Mouse (Mus musculus): ENCODE results near the gene Setd1a.
A peak's percentile ranks its signal among the peaks of the same experiment; 100 is the strongest.

The Setd1a gene

GRCm38 (mm10) chr7:127800435-127801009 is 24.1 kb downstream of the Setd1a start, which contains the start of gene Hsd3b7:
Gene Hsd3b7 (plus strand): TSS chr7:127800604.
- peak; percentile 93 for DNase-seq (ENCODE audit: low spot score)

DNA sequence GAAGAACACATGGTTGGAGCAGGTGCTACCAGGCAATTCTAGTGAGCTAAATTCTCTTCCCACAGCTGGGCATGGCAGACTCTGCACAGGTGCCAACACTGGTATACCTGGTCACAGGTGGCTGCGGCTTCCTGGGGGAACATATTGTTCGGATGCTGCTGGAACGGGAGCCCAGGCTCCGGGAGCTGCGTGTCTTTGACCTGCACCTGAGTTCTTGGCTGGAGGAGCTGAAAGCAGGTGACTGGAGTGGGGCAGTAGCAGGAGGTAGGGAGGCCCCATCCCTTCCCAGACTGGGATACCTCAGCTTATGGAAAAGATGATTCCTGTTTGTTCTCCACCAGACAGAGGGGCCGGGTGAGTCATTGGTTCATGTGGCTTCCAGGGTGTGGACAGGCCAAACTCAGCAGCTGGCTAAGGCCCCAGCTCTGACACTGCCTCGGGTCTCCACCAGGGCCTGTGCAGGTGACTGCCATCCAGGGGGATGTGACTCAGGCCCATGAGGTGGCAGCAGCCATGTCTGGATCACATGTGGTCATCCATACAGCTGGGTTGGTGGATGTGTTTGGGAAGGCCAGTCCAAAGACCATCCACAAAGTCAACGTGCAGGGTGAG is 24.6 kb downstream of the Setd1a start:
- DNase-seq (ENCODE audit: low spot score), result no peak

GRCm38 (mm10) chr7:127802313-127802712 is 25.8 kb downstream of the Setd1a start:
- DNase-seq (ENCODE audit: low spot score), result no peak

DNA sequence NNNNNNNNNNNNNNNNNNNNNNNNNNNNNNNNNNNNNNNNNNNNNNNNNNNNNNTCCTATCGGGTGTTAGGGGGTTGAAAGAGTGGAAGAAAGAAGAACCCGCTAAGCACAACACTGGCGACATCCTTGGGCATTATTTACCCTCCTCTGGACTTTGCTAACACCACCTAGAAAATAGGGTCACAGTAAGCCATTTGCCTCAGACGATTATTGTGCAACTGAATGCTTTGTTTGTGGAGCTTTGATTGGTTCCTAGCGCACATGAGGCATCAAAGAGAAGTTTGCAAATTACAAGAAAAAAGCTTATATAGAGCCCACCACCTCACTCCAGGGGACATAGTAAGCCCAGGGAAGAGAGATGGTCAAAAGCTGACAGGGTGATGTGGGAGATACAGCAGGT is 32.4 kb downstream of the Setd1a start:
- no peak for DNase-seq (ENCODE audit: low spot score)

- no peak for DNase-seq (ENCODE audit: low spot score)
Measured at GRCm38 (mm10) chr7:127809846-127810245, 33.4 kb downstream of the Setd1a start.

DNA sequence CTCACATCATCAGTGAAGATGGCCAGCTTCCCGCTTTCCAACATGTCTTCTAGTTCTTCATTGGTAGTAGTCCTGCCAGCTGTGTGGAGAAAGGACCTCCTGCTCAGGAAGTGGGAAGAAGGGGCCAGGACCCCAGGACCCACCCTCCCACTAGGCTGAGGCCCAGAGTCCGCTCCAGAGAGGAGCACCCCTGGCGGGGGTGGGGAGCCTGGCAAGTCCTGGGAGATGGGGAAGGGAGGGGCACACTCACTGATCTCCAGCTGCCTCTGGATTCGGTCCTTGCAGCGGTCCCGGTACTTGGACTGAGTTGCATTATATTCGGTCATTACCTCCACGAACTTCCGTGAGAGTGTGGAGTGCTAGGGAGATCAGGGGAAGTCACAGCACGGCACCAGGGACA is 34.2 kb downstream of the Setd1a start:
- DNase-seq (ENCODE audit: low spot score), result no peak

DNA sequence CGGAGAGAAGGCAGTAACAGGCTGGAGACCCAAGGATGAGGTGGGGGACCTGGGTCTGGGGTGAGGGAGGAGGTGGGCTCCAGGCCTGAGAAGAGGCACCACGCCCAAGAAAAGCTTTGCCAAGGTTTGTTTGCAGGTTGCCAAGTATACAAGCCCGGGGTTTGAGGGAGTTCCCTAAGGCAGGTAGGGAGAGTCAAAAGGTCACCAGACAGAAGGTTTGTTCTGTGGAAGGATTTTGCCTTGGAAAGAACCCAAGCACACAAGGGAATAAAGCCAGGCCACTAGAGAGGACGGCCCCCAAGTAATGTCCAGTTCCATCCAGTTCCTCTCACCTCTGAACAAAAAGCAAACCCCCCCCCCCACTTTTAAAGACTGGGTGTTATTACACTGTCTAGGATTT is 34.8 kb downstream of the Setd1a start:
- DNase-seq (ENCODE audit: low spot score), result no peak

- no peak for DNase-seq (ENCODE audit: low spot score)
Measured at GRCm38 (mm10) chr7:127812292-127812691, 35.8 kb downstream of the Setd1a start.

GRCm38 (mm10) chr7:127813821-127814220 is 37.4 kb downstream of the Setd1a start:
- no peak for DNase-seq (ENCODE audit: low spot score)

- peak; percentile 56 for DNase-seq (ENCODE audit: low spot score)
Measured at GRCm38 (mm10) chr7:127814241-127814921, 37.9 kb downstream of the Setd1a start.

DNA sequence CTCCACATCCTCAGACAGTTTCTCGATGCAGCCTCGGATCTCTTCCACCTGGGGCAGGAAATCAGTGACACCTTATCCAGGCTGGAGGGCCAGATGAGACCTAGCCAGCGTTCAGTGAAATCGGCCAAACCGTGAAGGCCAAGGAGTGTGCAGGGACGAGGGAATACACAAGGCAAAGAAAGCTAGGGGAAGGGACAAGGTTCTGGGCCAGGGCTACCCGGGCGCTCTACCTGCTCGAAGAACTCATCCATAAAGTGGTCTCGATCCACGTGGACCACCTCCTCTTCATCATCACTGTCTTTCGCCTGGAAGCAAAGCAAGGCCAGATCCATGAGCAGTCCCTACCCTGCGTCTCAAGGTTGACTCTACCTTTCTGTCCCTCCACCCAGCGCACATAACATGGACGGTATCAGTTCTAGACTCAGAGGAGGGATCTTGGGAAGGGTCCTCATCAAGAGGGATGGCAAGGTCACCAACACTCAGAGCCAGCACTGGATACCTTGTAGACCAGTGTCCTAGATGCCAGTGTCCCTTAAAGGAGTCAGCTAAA is 38.7 kb downstream of the Setd1a start:
- DNase-seq (ENCODE audit: low spot score), result no peak

DNA sequence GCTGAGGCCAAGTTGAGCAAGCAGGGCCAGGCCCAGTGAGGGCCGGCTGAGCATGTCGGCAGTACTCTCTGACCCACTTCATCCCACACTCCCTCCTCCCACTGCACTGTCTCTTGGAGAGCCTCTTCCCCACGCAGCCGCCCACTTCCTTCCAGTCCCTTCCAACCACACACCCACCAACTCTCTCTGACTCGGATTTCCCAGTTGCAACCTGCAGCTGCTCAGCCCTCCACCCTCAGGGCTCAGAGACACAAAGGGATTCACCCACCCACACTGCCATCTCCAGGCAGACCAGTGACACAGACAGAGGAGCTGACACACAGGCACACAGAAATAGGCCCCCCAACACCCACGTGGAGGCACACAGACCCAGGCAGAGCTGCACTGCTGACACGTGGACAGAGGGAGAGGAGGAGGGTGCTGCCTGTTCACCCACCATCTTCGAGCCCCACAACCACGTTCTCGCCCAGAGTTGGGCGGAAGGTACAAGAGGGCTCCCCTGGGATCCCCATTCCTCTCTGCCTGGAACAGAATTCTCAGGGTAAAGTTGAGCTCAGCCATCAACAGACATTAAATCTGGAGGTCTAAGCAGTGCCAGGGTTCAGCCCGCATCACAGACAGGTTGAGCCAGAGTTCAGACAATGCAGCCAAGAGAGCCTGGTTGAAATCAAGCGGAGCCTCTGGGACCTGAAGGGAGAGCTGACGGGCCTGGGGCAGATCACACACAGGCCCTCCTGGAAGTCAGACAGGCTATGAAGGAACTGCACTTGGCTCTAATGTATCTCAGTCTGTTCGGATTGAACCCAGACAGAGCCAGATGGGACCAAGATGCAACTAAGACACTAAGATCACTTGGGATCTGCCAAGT is 39.7 kb downstream of the Setd1a start:
- peak; percentile 45 for DNase-seq (ENCODE audit: low spot score)

- DNase-seq (ENCODE audit: low spot score), result no peak
Measured at GRCm38 (mm10) chr7:127817053-127817452, 40.6 kb downstream of the Setd1a start.

DNA sequence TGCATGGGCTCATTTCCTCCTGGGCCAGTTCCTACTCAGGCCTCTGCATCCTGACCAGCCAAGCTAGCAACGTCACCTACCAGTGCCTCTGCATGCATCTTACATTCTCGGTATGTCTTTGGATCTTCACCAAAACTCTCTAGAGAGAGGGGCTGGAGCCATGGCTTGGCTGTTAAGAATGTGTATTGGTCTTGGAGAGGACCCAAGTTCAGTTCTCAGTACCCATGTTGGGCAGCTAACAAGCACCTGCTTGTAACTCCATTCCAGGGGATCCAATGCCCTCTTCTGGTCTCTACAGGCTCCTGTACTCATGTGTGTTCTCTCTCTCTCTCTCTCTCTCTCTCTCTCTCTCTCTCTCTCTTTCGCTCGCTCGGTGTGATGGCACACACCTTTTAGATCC is 41.3 kb downstream of the Setd1a start:
- DNase-seq (ENCODE audit: low spot score), result no peak

DNA sequence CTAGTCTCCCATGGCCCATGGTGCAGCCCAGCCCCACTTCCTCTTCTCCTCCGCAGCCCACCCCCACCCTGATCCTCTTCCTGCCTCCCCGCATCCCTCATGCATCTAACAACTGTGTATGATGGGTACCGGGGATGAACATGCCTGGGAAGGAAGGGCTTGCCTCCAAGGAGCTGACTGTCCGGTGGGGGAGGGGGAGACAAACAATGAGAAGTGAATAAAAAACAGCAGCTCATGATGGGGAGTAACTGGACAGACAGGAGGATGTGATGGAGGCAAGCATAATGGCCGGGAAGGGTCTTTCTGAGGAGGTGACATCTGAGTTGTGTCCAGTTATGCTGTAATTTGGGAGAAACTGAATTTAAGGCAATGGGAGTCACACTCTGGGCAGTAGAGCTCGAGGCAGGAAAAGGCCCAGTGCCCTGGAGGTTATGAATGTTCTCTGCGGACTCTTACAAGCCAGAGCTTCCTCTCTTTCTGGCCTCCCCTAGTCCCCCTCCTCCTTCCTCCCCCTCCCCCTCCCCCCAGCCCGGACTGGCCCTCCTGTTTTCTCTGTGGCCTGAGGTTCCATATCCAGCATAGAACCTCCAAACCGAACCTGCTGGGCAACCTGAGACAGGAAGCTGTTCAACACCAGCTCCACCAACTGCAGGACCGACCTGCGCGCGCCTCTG is 44.5 kb downstream of the Setd1a start:
- DNase-seq (ENCODE audit: low spot score), result no peak

- DNase-seq (ENCODE audit: low spot score), result no peak
Measured at GRCm38 (mm10) chr7:127822494-127822893, 46.0 kb downstream of the Setd1a start.

GRCm38 (mm10) chr7:127823236-127824171 is 47.0 kb downstream of the Setd1a start:
- no peak for DNase-seq (ENCODE audit: low spot score)

DNA sequence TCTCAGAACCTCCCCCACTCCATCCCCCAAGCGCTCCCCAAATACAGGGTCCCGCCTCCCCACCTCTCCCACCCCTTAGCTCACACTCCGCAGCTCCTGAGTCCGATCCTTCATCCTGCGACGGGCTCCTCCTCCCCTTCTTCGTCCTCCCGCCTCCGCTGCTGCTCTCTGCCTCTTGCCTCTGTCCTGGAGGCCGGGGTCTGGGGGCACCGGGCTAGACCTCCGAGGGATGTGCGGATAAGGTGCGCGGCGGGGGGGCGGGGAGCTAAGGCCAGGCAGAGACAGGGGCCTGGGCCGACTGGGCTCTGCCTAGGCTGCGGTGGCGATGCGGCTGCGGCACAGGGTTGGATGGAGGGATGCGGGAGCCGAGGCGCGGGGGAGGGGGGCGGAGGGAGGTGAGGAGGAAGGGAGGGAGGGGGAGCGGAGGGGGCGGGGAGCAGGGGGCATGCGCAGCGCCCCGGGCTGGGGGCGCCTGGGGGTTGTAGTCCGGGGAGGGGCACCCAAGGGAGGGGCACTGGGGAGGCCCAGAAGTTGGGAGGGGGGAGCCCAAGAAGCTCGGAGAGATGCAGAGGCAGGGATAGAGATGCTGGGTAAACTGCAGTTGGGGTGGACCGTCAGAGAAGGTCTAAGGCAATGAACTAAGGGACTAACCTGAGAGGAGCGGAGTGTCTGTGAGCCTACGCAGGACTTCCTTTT is 47.9 kb downstream of the Setd1a start, which contains the start of the genes Stx4a and Stx1b:
Gene Stx4a (plus strand): TSS at position 119 of the 696 bp plus-strand sequence.
Gene Stx1b (minus strand): TSS at position 374 of the 696 bp plus-strand sequence.
- DNase-seq (ENCODE audit: low spot score), result no peak

DNA sequence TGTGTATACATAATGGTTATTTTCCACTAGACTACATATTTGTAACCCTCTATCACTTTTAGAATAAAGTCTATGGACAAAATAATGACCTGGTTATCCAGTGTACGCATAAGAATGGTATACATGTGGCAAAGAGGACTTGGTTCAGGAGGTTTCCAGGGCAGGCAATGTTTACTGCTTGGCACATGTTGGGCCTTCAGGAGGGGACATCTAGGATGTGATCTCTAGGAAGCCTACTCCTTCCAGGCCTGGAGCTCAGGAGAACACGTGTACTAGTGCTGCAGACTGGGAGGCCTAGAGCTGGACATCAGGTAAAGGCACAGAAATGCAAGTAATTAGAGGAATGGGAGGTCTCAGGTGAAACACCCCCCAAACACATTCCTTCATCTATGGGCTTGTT is 59.1 kb downstream of the Setd1a start:
- no peak for DNase-seq (ENCODE audit: low spot score)

DNA sequence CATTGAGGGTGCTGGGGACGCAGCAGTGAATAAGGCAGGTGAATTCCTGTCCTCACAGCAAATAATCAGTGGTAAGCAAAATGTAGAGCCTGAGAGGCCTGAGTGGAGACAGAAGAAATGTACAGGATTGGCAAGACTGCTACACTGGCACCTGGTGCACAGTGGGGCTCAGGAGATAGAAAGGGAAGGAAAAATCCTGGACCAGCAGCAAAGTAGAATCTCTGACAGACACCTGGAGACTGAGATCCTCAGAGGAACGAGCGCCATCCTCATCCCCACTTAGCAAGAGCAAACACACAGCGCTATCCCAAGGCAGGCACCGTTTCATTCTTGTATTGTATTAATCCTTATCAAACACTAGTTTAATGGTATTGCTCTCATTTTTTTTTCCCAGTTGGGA is 61.0 kb downstream of the Setd1a start:
- no peak for DNase-seq (ENCODE audit: low spot score)

Data from ovary, postnatal 36 days (tissue).